Mouse (Mus musculus) fibroblast of lung, adult 2 months (primary cell): ENCODE results near the gene Sema5a.
A peak's percentile ranks its signal among the peaks of the same experiment; 100 is the strongest.

Experiments used
- DNase-seq: peaks from one replicate; pipeline ENCODE4 v3.0.0-alpha.2; 2011; ENCODE audit warnings: low read depth

The Sema5a gene

DNA sequence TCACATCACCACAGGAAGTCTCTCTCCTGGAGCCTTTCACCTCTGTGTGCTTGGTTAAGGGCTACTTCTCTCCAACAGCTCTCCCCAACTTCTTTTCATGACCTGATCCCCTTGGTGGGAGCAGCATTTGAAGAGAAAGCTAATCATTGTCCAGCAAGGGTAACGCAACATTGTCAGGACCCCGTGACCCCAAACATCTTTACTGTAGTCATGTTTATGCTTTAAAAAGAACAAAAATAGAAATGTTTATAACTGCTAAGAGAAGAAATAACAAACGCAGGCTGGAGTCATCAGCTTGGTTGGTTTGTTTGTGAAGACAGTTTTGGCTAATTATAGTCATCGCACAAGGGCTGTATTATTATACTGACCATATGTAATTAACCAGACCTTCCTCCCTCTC is 198.1 kb downstream of the Sema5a start:
- no peak for DNase-seq

DNA sequence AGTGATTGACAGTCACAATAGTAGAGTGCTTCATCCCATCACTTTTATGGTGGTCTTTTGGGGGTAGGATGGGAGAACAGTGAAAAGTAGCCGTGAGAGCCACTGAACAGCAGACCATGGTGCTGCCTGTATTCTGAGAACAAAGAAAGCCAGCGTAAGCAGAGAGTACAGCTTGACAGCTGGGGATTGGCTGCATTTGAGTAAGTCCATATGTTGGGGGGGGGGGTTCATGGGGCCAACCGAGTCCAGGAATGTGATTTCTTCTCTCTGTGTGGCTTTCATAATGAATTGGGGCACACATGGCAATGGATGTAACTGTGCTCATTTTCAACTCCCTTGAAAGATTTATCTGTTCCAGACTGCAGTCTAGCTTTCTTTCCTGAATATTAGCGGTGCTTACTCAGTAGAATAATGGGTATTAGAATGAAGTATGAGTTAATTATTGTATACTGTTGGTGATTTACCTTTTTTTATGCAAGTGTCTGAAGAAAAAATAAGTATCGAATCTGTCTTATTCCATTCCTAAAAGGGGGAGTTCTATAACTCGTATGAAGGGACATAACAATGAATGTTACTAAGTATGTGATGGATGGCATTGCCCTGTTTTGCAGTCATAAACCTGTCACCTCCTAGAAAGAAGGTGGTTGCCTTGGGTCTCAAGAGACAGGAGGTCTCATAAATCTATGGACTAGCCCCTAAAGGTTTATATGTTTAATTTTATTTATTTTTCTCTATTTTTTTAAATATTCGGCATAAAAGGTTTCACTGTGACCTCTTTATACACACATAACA is 203.1 kb downstream of the Sema5a start:
- no peak for DNase-seq

DNA sequence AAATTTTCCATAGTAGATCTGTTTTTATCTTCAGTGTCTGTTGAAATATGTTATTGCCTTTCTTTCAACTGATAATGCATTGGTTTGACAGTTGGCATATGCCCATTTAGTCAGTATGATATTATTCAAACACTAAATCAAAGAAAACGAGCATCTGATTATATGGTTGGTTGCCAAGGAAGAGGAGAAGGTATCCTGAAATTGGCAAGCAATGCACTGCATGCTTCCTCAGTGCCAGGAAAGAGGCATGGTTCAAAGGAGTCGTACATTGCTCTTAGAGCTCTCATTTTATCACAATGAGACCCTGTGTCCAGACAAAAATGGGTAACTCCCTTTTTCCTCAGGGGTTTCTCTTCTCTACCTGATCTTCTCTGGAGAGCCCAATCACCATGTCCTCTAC is 214.4 kb downstream of the Sema5a start:
- no peak for DNase-seq

DNA sequence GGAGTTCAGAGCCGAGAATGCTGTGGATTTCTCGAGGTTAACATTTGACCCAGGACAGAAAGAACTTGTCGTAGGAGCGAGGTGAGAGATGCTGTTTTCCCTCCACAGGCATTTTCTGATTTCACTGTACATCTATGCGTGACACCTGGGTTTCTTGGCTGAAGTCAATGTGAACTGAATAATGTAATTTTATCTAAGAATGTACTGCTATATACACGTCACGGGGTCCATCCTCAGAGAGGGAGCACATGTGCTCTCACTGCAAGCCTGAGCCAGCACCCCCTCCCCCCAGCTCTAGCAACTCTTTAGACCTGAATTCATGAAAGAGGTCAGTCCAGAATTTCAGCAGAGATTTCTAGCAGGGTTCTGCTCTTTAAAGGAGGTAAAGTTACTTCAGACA is 215.6 kb downstream of the Sema5a start:
- no peak for DNase-seq

DNA sequence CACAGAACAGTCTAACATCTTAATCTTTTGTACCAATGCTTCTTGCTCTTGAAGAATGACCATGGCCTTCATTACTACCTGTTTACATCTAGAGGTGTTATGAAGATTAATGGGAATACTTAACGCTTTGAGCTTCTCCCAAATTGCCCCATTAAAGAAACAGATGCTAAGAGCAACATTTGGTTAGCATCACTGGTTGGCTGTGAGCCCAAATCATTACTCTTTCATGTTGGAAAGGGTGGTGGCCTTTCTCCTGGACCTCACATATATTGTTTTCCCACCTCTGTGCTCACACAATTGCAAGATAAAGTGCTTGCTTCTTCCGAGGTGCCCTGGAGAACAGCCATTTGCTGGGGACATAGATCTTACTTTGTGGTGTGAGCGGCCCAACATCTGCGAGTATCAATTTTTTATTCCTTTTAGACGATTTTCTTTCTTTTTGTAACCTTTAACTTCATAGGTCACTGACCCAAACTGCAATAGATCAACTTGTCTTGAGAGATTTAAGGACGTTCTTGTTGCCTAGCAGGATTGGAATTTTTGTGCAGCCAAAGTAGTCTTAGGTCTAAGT is 227.0 kb downstream of the Sema5a start:
- no peak for DNase-seq

DNA sequence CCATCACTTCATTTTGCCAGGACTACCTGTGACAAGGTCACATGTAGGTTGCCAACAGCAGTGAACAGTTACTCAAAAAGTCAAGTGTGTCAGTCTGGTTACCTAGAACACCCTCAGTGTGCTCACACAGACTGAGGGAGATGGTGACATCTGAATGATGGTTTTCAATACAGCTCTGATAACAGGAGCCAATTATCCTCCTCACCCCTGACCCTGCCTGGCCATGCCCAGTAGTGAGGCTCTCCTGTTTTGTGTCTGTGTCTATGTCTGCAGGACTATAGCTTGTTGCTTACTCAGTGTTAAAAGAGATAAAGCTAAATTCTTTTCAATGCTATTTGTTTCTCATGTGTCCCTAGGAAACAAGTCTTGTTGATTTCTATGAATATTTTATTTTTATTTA is 236.1 kb downstream of the Sema5a start:
- DNase-seq: no peak

DNA sequence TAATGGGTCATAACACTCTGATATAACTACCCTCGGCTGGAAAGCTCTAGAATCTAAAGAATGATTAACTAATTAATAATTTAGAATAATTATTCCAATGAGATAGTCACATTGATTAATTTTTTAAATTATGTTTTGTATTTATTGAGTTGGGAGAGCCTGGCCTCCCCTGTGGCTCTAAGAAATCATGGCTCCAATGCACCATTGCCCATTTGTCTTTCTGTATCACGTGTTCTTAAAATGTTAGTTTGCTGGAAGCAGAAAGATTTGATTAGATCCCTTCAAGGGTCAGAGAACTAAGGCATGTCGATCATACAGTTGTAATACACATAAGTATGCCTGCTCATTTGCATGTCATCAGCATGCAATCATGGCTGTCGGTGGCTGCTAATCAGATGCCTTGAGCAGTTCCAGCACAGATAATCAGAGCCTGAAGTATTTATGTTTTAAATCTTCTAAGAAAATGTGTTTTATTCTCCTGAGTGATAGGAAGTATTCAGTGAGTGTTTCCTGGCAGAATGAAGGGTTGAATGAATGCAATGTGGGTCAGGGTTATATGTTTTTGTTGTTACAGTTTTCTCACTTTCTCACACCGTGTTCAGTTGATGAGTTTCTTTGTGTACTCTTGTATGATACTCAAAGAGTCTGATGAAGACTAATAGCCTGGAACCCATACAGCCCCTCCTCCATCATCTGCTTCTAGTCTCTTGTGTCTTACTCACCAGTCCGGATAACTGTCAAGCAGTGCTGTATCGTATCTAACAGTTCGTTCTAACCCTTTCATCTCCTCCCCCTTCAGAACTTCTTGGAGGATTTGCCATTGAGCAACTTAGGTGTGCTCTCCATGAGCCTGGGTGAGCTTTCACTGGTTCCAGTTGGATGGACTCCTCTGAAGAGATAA is 240.7 kb downstream of the Sema5a start:
- DNase-seq: no peak

DNA sequence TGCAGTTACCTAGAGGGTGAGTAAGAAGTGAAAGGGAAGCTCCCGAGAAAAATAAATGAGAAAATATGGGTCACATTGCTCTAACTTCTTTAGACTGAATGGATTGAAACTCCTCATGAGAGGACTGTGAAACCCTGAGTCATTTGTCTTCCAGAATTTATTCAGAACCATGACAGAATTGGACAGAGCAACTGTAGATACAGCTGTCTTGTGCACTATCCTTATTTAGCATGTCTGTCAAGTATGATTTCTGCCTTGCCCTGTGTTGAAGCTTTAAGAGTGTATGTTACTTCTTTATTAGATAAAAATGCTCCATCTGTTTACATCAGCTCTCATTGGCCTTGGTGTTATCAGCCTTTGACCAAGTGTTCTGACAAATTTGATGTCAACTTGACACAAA is 243.4 kb downstream of the Sema5a start:
- DNase-seq: no peak

DNA sequence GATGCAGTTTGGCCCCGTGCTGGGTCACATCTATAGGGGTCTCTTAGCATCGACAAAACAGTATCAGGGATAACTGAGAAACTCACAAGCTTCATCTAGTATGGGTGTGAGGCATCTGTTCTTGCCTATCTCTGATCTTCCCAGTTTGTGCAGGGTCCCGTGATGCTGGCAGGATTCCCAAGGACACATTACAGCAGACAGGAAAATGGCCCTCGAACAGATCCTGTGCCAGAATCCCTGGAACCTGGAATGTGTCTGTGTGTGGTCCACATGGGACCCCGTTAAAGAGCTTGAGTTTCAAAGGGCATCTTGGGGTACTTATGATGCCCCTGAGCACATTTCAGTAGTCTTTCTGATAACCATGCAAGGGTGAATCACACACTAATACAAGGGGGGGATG is 249.6 kb downstream of the Sema5a start:
- DNase-seq: no peak

DNA sequence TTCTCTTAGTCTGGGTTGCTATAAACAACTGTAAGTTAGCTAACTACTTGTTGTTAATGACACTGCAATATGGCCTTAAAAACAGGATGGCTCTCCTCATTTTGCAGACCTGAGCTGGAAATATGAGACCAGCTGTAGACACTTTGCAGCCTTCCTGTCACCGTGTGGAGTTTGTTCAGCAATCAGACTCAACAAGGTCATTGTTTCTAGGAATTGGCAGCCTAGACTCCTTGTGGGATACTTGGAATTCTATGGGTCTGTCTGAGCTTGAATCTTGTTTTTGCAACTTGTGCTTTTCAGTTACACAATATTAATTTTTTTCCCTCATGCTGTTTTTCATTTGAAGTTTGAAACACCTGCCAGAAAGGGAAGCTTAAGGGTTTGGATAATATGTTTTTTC is 250.3 kb downstream of the Sema5a start:
- peak; percentile 58 for DNase-seq

DNA sequence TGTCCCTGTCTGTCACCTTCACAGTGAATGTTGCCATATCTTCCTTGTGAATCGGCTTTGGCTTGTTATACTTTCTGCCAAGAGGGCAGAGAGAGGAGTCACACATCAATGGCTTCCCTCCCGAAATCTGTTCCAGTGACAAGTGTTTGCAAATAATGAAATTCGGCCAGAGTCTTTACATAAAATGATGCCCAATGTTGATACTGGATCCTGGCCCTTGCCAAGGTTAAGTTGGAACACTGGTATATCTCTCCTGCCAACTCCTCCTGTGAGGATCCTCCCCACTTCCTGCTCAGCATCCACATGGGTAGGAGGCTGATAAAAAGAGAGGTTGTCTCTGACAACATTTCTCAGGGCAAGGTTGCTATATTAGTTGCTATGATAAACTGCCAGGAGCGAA is 252.3 kb downstream of the Sema5a start:
- DNase-seq: no peak

DNA sequence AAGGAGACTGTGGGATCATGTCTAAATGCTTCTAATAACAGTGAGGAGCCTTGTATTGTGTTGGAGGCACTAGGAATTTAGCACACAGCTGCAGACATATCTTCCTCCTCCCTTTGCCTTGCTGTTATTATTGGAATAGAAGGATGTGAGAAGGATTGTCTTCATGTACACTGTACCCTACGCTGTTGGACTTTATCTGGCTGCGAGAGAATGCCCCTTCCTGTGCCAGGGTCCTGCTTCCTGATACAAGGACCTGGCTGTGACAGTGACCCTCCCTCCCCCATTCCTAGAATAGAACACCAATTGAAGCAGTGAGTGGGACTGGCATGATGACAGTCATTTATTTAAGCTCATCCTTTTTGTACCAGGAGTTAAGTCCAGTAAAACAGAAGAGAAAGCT is 261.3 kb downstream of the Sema5a start:
- DNase-seq: no peak

DNA sequence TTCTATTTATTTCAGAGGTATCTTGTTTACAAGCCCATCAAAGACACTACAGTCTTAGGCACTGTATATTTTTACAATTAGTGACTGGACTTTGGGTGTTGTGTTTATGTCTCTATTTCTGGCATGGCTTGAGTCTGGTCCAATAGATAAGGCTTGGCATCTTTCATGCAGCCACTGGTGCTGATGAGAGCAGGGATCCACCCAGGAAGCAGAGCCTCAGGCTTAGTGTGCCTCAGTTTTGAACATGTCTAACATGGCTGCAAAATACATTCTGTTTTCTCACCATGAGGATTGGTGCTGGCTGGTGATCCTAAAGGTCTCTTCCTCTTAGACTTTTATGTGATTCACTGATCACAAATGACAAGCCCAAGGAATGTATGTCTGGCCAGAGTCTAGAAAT is 263.7 kb downstream of the Sema5a start:
- no peak for DNase-seq

DNA sequence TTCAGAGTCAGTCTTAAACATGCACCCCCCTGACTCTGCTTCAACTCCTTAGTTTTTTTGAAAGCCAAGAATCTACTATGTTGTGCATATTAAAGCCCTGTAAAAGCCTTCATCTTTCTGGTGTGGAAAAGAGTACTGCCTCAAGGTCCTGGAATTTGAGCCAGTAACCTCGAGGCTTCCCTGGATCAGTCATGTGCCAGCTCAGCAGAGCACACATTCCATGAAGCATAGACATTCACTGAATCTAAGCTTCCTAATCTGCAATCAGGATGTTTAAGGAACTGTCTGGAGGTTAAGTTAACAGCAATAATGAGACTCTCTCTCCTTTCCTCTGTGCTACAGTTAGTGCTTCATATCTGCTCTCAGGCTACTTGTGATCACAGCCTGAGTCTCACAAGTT is 270.3 kb downstream of the Sema5a start:
- DNase-seq: no peak

DNA sequence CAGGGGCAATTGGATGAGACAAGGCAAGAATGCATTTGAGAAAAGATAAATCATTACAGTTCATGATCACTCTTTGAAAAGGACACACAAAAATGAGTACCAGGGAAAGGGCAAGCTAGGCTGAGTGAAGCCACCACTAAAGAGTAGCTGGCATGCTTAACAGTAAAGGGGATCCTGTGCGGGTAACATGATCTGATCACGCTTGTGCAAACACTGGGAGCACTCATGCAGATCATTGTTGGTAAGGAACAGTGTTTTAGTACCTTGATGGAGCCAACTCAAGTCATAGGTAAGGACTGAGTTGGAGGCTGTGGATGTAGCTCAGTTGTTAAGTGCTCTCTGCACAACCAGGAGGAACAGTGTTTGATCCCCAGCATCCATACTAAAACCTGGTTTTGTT is 273.3 kb downstream of the Sema5a start:
- DNase-seq: no peak

DNA sequence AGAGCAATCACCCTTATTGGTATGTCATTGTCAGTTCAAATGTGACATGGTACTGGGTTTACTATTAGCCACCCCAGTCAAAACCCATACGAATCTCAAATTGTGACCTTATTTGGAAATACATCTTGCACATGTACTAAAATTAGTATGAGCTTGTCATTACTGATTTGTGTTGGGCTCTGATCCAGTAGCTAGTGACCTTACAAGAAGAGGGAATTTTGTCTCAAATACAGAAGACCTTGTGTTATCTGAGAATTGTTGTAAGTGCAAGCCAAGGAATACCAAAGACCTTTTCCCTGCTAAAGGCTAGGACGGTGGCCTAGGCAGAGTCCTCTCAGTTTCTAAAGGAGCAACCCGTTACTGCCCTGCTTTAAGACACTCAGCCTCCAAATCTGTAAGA is 287.9 kb downstream of the Sema5a start:
- no peak for DNase-seq

DNA sequence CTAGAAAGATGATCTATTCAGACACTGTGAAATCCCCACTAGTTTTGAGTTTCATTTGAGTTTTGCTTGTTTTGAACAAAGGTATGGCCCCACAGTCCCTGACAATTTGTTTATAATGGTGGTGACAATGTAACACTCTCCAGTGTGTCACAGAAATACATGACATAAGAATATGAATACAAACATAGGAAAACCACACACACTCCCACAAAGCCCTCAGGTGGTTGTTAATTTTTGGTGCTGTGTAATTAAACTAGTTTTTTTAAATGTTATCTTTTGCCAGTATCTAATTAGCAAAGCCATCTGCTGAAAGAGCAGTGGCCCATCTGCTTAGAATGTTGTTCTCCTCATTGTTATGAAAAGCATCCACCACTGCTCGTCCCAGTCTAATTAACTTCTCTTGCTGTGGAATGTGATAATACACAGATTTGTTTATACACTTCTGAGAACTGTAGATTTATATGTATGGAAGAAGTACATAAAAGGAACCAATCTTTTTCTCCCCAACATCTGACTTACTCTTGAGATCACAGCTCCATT is 289.0 kb downstream of the Sema5a start:
- no peak for DNase-seq

DNA sequence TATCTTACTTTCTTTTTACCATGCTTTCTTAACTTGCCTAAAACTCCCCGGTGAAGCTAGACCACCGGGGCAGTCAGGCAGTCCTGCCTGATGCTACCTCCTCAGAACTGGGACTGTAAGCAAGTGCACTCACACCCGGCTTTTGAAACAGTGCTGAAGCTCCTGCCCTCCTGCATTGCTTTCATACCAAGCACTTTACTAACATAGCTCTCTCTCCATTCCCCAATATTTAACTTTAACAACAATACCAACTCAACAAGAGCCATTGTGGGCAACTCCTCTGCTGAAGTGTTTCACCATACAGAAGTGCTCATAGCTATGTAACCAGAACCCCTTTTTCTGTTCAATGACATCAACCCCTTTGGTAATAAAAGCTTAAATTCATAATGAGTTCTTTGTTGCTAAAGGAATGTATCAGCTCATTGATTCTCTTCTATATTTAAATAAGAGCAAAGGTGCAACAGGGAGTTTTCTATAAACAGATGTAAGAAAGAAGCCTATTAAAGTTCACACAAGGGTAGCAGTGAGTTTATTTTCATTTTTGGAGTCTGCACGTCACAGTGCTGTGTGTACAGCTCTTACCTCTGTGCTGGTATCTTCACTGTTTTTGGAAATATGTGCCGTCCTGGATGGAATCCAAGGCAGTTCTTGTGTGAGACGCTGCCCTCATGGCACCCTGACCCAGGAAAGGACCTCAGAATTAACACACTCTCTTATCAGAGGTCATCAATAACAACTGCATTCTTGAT is 292.3 kb downstream of the Sema5a start:
- DNase-seq: no peak

DNA sequence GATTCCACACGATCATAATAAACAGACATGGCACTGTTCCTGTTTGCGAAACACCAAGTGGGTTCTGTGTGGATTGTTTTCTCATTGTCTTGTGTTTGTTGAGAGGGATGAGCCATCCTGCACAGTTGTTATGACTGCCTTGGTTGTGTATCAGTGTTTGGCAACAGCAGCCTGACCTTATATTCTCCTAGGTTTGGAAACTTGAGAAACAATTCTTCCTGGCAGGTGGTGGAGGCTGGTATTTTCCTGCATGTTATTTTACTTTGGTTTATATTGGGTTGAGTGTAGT is 292.8 kb downstream of the Sema5a start:
- peak; percentile 27 for DNase-seq

DNA sequence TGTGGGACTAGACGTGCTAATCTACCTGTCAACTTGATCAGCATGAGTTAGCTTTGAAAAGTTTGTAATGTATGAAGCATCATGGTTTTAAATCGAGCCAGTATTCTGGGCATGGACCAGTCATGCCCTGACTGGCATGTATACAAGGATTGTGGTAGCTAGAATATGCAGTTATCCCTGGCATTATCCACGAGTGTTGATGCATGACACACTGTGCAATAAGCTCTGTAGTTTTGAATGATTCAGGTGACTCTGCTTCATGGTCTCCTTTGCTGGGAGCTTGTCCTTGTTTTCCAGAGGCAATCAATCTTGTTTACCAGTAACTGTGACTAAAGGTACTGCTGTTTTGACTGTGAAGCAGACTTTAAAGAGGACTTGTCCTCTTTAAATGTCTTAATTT is 293.5 kb downstream of the Sema5a start:
- DNase-seq: peak; percentile 24

DNA sequence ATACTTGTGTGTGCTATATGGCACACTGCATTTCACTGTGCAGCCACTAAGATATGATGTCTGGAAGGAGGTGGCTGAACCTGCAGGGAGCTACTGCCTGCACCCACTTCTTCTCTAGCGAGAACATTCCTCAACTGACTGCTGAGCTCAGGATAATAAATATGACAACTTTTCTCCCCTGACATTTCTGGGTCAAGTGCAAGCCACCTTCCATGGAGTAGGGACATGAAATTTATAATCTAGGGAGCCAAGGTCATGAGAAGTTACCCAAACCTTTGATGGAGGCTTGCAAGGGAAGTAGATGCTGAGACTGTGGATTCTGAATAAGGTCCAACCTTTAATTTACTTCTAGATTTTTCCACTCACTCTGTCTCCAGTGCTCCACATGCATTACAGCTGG is 298.1 kb downstream of the Sema5a start:
- no peak for DNase-seq

DNA sequence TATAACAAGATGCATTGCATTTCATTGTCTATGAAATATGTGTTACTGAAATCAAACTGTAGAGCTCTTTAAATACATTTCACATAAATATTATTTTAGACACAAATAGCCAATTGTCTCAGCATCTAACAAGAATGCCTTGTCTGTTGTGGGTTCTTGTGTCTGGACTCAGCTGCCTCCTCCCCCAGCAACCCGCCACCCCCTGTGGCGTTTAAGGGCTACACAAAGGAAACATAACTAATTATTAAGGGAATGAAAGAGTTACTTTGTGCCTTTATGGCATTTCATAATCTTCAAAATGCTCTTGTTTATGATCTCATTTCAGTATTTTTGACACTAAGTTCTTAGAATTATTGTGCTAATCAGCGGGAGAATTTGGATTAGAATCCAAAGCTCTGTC is 298.6 kb downstream of the Sema5a start:
- DNase-seq: no peak
